Mouse (Mus musculus): ENCODE results near the gene Grin2a. TPM values are rescaled to one million over a fixed set of nuclear protein-coding genes. Genes with fewer than 3 reads are reported as not detected.
A peak's percentile ranks its signal among the peaks of the same experiment; 100 is the strongest.

Gene Grin2a
- polyA plus RNA-seq, 1 experiment from 2014 or later, result 0.05 TPM

DNA sequence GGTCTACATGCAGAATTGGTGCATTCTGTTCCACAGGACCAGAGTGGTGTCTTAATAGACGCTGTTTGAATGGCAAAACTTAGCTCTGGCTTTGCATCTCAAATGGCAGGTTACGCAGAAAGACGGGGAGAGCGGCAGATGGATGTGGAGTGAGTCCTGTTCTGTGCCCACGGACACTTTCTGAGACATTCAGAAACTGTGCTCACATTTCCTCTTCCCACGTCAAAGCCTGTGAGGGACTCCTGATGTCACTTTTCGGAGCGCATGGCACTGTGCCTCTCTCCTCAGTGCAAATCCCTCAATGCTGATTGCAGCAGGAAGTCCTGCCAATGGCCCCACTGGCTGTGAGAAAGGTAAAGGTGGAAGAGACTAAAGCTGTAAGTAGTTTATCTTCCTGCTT, 194.0 kb downstream of the Grin2a start:
- Histone ChIP-seq H3K9ac (ENCODE audit: low read length) (no peak overlapping the region), H3K4me1 (replicated peaks; ENCODE audit: control insufficient read depth, insufficient read depth, low read length) (no peaks in the 10 kb centered on the region), H3K36me3 (ENCODE audit: control insufficient read depth, insufficient read depth, low read length) (no peaks in the 10 kb centered on the region), H3K4me2 (ENCODE audit: low read depth, low read length) (no peak overlapping the region), H3K27me3 (ENCODE audit: control insufficient read depth, insufficient read depth, low read depth, low read length) (no peaks in the 10 kb centered on the region), H3K4me3 (ENCODE audit: low read length) (no peak overlapping the region), H3K27ac (ENCODE audit: low read length) (no peak overlapping the region), H3K9me3 (ENCODE audit: control insufficient read depth, low read length) (no peaks in the 10 kb centered on the region)
- no peak for ATAC-seq (ENCODE audit: low read depth)
- 80% methylated on average over 8 of the region's 8 CpGs for WGBS

DNA sequence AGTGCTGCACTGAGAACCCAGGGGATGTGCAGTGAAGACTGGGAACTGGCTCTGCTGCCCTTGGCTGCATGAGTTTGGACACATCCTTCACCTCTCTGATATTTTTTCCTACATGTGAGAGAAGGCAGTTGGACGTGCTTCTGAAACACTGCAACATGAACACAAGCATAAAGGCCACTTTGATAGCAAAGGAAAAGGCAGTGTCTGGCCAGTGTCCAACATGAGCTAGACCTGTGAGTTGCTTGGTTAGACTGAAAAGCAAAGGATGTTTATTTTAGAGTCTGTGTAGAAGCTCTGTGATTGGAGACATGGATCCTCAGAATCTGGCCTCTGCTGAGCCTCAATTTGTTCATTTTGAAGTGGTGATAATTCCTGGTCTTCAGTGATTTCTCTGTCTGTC, 195.1 kb downstream of the Grin2a start:
- WGBS, result 33% methylated on average over 1 of the region's 1 CpGs
- Histone ChIP-seq H3K9me3 (ENCODE audit: control insufficient read depth, low read length) (no peaks in the 10 kb centered on the region), H3K27me3 (ENCODE audit: control insufficient read depth, insufficient read depth, low read depth, low read length) (no peaks in the 10 kb centered on the region), H3K4me3 (ENCODE audit: low read length) (no peak overlapping the region), H3K27ac (ENCODE audit: low read length) (no peak overlapping the region), H3K4me2 (ENCODE audit: low read depth, low read length) (no peak overlapping the region), H3K4me1 (replicated peaks; ENCODE audit: control insufficient read depth, insufficient read depth, low read length) (no peaks in the 10 kb centered on the region), H3K36me3 (ENCODE audit: control insufficient read depth, insufficient read depth, low read length) (no peaks in the 10 kb centered on the region), H3K9ac (ENCODE audit: low read length) (no peak overlapping the region)
- ATAC-seq (ENCODE audit: low read depth), result no peak

DNA sequence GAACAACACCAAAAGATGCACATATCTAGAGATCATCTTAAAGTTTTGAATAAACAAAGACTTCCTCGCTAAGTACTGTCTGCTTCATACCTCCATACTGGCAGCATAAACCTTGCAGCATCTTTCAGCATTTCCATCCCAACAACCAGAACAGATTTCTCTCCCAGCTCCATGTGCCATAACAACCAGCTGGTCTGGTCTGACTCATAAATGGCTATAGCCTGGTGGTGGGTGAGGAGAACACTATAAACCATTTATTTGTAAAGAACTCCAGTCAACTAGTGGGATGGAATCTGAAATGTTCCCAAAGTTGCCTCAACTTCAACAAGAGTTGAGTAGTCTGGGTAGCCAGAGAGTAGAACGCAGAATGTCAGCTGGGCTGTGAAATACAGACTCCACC, 202.4 kb downstream of the Grin2a start:
- Histone ChIP-seq H3K9ac (ENCODE audit: low read length) (no peak overlapping the region), H3K4me3 (ENCODE audit: low read length) (no peak overlapping the region), H3K9me3 (ENCODE audit: control insufficient read depth, low read length) (no peaks in the 10 kb centered on the region), H3K27me3 (ENCODE audit: control insufficient read depth, insufficient read depth, low read depth, low read length) (no peaks in the 10 kb centered on the region), H3K36me3 (ENCODE audit: control insufficient read depth, insufficient read depth, low read length) (no peaks in the 10 kb centered on the region), H3K4me2 (ENCODE audit: low read depth, low read length) (no peak overlapping the region), H3K27ac (ENCODE audit: low read length) (no peak overlapping the region), H3K4me1 (replicated peaks; ENCODE audit: control insufficient read depth, insufficient read depth, low read length) (no peaks in the 10 kb centered on the region)
- ATAC-seq (ENCODE audit: low read depth), result no peak
- 88% methylated on average over 2 of the region's 2 CpGs for whole genome bisulfite sequencing

DNA sequence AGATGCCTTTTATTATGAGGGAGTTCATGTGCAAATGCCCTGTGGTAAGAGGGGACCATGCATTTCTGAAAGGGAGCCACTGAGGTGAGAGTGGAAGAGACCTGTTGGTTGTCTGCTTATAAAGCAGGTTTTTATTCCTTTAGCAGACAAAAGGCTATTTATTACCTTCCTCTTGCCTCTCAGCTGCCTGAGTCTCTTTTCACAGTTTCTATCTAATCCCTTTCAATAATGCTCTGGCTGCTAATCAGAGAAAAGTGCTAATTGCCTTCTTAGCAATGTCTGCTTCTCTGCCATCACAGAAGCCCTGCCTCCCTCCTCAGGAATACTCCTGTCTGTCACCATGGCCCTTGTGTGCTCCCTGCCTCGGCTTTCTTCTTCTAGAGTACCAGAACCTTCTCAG, 209.1 kb downstream of the Grin2a start:
- H3K36me3 ChIP-seq (ENCODE audit: control insufficient read depth, insufficient read depth, low read length), result no peaks in the 10 kb centered on the region
- no peak for ATAC-seq (ENCODE audit: low read depth)
- H3K4me1 ChIP-seq (replicated peaks; ENCODE audit: control insufficient read depth, insufficient read depth, low read length), result no peaks in the 10 kb centered on the region
- no peak overlapping the region for H3K9ac ChIP-seq (ENCODE audit: low read length)
- H3K4me2 ChIP-seq (ENCODE audit: low read depth, low read length), result no peak overlapping the region
- H3K27me3 ChIP-seq (ENCODE audit: control insufficient read depth, insufficient read depth, low read depth, low read length), result no peaks in the 10 kb centered on the region
- no peak overlapping the region for H3K4me3 ChIP-seq (ENCODE audit: low read length)
- no peaks in the 10 kb centered on the region for H3K9me3 ChIP-seq (ENCODE audit: control insufficient read depth, low read length)
- WGBS, result 48% methylated on average over 1 of the region's 1 CpGs
- H3K27ac ChIP-seq (ENCODE audit: low read length), result no peak overlapping the region

DNA sequence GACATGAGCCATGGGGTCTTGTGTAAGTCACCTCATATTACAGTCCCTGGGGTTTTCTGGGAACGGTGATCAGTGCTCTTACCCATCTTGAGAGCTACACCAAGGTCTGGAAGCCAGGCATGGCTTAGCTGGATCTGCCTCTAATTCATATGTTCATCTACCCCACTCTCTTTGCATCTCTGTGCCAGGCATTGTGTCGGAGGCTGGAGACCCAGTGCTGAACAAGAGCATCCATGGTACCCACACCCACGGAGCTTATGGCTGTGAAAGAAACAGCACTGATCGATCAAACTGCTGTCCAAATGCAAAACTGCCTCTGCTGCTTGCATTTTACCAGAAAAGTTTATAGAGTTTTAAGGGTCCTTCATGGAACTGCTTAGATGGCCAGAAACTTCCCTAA, 209.5 kb downstream of the Grin2a start:
- WGBS, result 87% methylated on average over 4 of the region's 4 CpGs
- H3K9ac ChIP-seq (ENCODE audit: low read length), result no peak overlapping the region
- H3K36me3 ChIP-seq (ENCODE audit: control insufficient read depth, insufficient read depth, low read length), result no peaks in the 10 kb centered on the region
- H3K9me3 ChIP-seq (ENCODE audit: control insufficient read depth, low read length), result no peaks in the 10 kb centered on the region
- no peak overlapping the region for H3K27ac ChIP-seq (ENCODE audit: low read length)
- H3K4me1 ChIP-seq (replicated peaks; ENCODE audit: control insufficient read depth, insufficient read depth, low read length), result no peaks in the 10 kb centered on the region
- no peak for ATAC-seq (ENCODE audit: low read depth)
- no peak overlapping the region for H3K4me2 ChIP-seq (ENCODE audit: low read depth, low read length)
- H3K27me3 ChIP-seq (ENCODE audit: control insufficient read depth, insufficient read depth, low read depth, low read length), result no peaks in the 10 kb centered on the region
- H3K4me3 ChIP-seq (ENCODE audit: low read length), result no peak overlapping the region

DNA sequence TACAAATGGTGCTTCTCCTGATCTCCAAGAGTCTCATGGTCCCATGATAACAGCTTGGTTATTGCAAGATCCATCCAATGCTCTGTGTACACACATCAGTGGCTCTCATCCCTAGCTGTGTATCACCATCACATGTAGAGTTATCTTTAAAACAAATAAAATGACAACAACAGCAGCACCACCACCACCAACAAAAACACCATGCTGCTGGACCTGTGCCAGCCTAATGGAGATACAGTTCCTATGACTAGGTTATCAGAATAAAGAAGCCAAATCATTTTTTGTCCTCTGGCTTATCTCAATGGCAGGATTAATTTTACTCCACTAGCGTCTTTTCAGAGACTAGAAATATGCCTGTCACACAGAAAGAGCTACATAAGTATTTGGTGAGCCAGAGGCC, 226.4 kb downstream of the Grin2a start:
- 31% methylated on average over 1 of the region's 1 CpGs for WGBS
- Histone ChIP-seq H3K27me3 (ENCODE audit: control insufficient read depth, insufficient read depth, low read depth, low read length) (no peaks in the 10 kb centered on the region), H3K4me3 (ENCODE audit: low read length) (no peak overlapping the region), H3K4me2 (ENCODE audit: low read depth, low read length) (no peak overlapping the region), H3K36me3 (ENCODE audit: control insufficient read depth, insufficient read depth, low read length) (no peaks in the 10 kb centered on the region), H3K4me1 (replicated peaks; ENCODE audit: control insufficient read depth, insufficient read depth, low read length) (no peaks in the 10 kb centered on the region), H3K27ac (ENCODE audit: low read length) (no peak overlapping the region), H3K9me3 (ENCODE audit: control insufficient read depth, low read length) (no peaks in the 10 kb centered on the region), H3K9ac (ENCODE audit: low read length) (no peak overlapping the region)
- ATAC-seq (ENCODE audit: low read depth), result no peak

DNA sequence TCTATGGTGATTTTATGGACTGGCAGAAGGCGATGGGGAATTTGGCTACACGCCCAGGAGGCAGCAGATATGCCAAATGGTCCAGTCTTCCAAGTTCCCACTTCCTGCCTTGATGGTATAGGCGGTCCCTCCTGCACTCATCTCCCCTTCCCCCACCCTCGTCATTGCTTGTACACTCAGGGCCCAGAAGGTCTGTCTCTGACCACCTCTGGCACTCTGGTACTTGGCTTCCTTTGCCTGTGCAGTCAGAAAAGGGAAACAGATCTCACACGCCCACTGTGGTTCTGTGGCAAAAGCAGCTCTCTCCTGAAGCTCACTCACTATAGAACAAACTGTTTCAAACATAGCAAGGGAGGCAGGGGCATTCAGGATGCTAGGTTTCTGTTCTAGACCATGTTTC, 227.0 kb downstream of the Grin2a start:
- Histone ChIP-seq H3K4me3 (ENCODE audit: low read length) (no peak overlapping the region), H3K27me3 (ENCODE audit: control insufficient read depth, insufficient read depth, low read depth, low read length) (no peaks in the 10 kb centered on the region), H3K9me3 (ENCODE audit: control insufficient read depth, low read length) (no peaks in the 10 kb centered on the region), H3K9ac (ENCODE audit: low read length) (no peak overlapping the region), H3K27ac (ENCODE audit: low read length) (no peak overlapping the region), H3K4me2 (ENCODE audit: low read depth, low read length) (no peak overlapping the region), H3K36me3 (ENCODE audit: control insufficient read depth, insufficient read depth, low read length) (no peaks in the 10 kb centered on the region), H3K4me1 (replicated peaks; ENCODE audit: control insufficient read depth, insufficient read depth, low read length) (no peaks in the 10 kb centered on the region)
- WGBS, result 41% methylated on average over 5 of the region's 5 CpGs
- ATAC-seq (ENCODE audit: low read depth), result peak; percentile 74

DNA sequence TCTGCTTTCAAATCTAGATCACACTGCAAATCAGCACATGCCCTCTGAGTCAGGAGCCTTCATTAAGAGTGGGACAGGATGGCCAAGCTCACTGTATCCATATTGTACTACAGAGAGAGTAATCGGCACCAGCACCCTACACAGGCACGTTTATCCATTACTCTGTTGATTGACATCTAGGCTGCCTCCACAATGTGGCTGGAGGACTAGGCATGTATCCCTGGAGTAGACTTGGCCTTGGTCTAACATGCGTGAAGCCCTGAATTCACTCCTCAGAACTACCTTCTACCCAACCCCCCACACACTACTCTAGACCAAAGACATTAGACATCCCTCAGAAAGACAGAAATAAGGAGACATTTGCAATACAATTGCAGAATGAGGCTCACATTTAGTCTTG, 227.4 kb downstream of the Grin2a start:
- Histone ChIP-seq H3K27ac (ENCODE audit: low read length) (no peak overlapping the region), H3K9ac (ENCODE audit: low read length) (no peak overlapping the region), H3K4me2 (ENCODE audit: low read depth, low read length) (no peak overlapping the region), H3K36me3 (ENCODE audit: control insufficient read depth, insufficient read depth, low read length) (no peaks in the 10 kb centered on the region), H3K4me3 (ENCODE audit: low read length) (no peak overlapping the region), H3K27me3 (ENCODE audit: control insufficient read depth, insufficient read depth, low read depth, low read length) (no peaks in the 10 kb centered on the region), H3K4me1 (replicated peaks; ENCODE audit: control insufficient read depth, insufficient read depth, low read length) (no peaks in the 10 kb centered on the region), H3K9me3 (ENCODE audit: control insufficient read depth, low read length) (no peaks in the 10 kb centered on the region)
- peak; percentile 20; the same call in 1 of the 2 replicates for ATAC-seq (ENCODE audit: low read depth)
- WGBS, result 77% methylated on average over 3 of the region's 3 CpGs

DNA sequence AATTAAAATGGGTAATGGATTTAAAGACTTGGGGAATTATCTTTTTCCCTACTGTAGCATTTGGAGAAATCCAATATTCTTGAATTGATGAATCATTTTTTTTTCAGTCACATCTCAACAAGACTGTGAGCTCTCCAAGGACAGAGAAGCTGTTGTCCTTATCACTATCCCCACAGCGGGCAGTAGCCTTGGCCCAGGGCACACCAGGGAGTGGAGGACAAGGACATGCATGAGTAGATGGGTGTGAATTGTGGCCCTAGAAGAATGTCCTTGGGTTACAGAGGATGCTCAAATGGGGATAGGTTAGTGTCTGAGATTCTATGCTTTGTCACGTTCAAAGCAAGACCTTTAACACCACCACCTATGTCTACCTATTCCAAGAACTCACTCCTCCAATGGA, 231.3 kb downstream of the Grin2a start:
- no peak overlapping the region for H3K9ac ChIP-seq (ENCODE audit: low read length)
- WGBS, result 81% methylated on average over 2 of the region's 2 CpGs
- no peak for ATAC-seq (ENCODE audit: low read depth)

DNA sequence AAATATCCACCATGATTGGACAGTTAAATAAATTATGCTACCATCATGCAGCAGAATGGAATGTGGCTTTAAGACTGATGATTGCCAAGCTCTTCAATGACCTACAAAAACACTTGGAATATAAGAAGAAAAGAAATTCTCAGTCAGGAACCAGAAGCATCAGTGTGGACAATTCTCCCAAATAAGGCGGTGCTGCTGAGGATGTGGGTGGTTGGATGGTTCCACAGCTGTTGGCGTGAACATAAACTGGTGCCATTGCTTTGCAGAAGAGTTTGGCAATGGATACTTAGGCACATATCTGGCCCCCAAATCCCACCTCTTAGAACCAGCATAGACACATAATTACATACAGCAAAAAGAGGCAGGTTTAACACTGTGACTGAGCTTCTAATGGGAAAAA, 235.0 kb downstream of the Grin2a start:
- no peak overlapping the region for H3K9ac ChIP-seq (ENCODE audit: low read length)
- no peaks in the 10 kb centered on the region for H3K36me3 ChIP-seq (ENCODE audit: control insufficient read depth, insufficient read depth, low read length)
- no peak overlapping the region for H3K27ac ChIP-seq (ENCODE audit: low read length)
- H3K4me3 ChIP-seq (ENCODE audit: low read length), result no peak overlapping the region
- no peak for ATAC-seq (ENCODE audit: low read depth)
- H3K4me1 ChIP-seq (replicated peaks; ENCODE audit: control insufficient read depth, insufficient read depth, low read length), result no peaks in the 10 kb centered on the region
- no peaks in the 10 kb centered on the region for H3K9me3 ChIP-seq (ENCODE audit: control insufficient read depth, low read length)
- 89% methylated on average over 2 of the region's 2 CpGs for WGBS
- H3K4me2 ChIP-seq (ENCODE audit: low read depth, low read length), result no peak overlapping the region
- no peaks in the 10 kb centered on the region for H3K27me3 ChIP-seq (ENCODE audit: control insufficient read depth, insufficient read depth, low read depth, low read length)

More for the DNA sequence above, 231.3 kb downstream of the Grin2a start:
- no peaks in the 10 kb centered on the region for H3K27me3 ChIP-seq (ENCODE audit: control insufficient read depth, insufficient read depth, low read depth, low read length)
- H3K4me2 ChIP-seq (ENCODE audit: low read depth, low read length), result no peak overlapping the region
- no peaks in the 10 kb centered on the region for H3K36me3 ChIP-seq (ENCODE audit: control insufficient read depth, insufficient read depth, low read length)
- no peak overlapping the region for H3K27ac ChIP-seq (ENCODE audit: low read length)
- no peaks in the 10 kb centered on the region for H3K4me1 ChIP-seq (replicated peaks; ENCODE audit: control insufficient read depth, insufficient read depth, low read length)
- H3K4me3 ChIP-seq (ENCODE audit: low read length), result no peak overlapping the region
- H3K9me3 ChIP-seq (ENCODE audit: control insufficient read depth, low read length), result no peaks in the 10 kb centered on the region

Data from lung, embryonic 16.5 days (tissue).